Mouse (Mus musculus): ENCODE measurements around the gene Usp18.

The Usp18 gene

GRCm38 (mm10) chr6:121224993-121225392 lies 20.7 kb upstream of the Usp18 start:
- DNase-seq (ENCODE audit: low spot score in 2 of 2): no peak

GRCm38 (mm10) chr6:121226043-121226442 lies 19.7 kb upstream of the Usp18 start:
- peak; percentile 46 to 61 for DNase-seq (ENCODE audit: low spot score in 2 of 2)

GRCm38 (mm10) chr6:121226744-121227143 lies 19.0 kb upstream of the Usp18 start:
- DNase-seq (ENCODE audit: low spot score in 2 of 2): no peak

- peak in 1 of 2 experiments; percentile 33 for DNase-seq (ENCODE audit: low spot score in 2 of 2)
Measured at GRCm38 (mm10) chr6:121228421-121228820, 17.3 kb upstream of the Usp18 start.

- DNase-seq (ENCODE audit: low spot score in 2 of 2): no peak
Measured at GRCm38 (mm10) chr6:121232652-121233051, 13.1 kb upstream of the Usp18 start.

GRCm38 (mm10) chr6:121236386-121236785 lies 9.3 kb upstream of the Usp18 start:
- no peak for DNase-seq (ENCODE audit: low spot score in 2 of 2)

GRCm38 (mm10) chr6:121238209-121238608 lies 7.5 kb upstream of the Usp18 start:
- DNase-seq (ENCODE audit: low spot score in 2 of 2): no peak

- DNase-seq (ENCODE audit: low spot score in 2 of 2): no peak
Measured at GRCm38 (mm10) chr6:121241780-121242179, 3.9 kb upstream of the Usp18 start.

- peak; percentile 43 to 59 for DNase-seq (ENCODE audit: low spot score in 2 of 2)
Measured at GRCm38 (mm10) chr6:121243161-121243560, 2.5 kb upstream of the Usp18 start.

GRCm38 (mm10) chr6:121246037-121246361 lies 293 bp downstream of the Usp18 start:
- no peak for DNase-seq (ENCODE audit: low spot score in 2 of 2)

- no peak for DNase-seq (ENCODE audit: low spot score in 2 of 2)
Measured at GRCm38 (mm10) chr6:121250406-121250805, 4.7 kb downstream of the Usp18 start.

GRCm38 (mm10) chr6:121251256-121251655 lies 5.5 kb downstream of the Usp18 start:
- no peak for DNase-seq (ENCODE audit: low spot score in 2 of 2)

GRCm38 (mm10) chr6:121260548-121260947 lies 14.8 kb downstream of the Usp18 start:
- DNase-seq (ENCODE audit: low spot score in 2 of 2): peak; percentile 54 to 86

- DNase-seq (ENCODE audit: low spot score in 2 of 2): no peak
Measured at GRCm38 (mm10) chr6:121261233-121261632, 15.5 kb downstream of the Usp18 start.

- no peak for DNase-seq (ENCODE audit: low spot score in 2 of 2)
Measured at GRCm38 (mm10) chr6:121262004-121262403, 16.3 kb downstream of the Usp18 start.

- DNase-seq (ENCODE audit: low spot score in 2 of 2): no peak
Measured at GRCm38 (mm10) chr6:121262496-121262895, 16.8 kb downstream of the Usp18 start.

GRCm38 (mm10) chr6:121270156-121270555 lies 24.4 kb downstream of the Usp18 start:
- DNase-seq (ENCODE audit: low spot score in 2 of 2): no peak

- no peak for DNase-seq (ENCODE audit: low spot score in 2 of 2)
Measured at GRCm38 (mm10) chr6:121271707-121272074, 26.0 kb downstream of the Usp18 start.

GRCm38 (mm10) chr6:121272075-121272800 lies 26.5 kb downstream of the Usp18 start:
- DNase-seq (ENCODE audit: low spot score in 2 of 2): peak; percentile 66 to 69

GRCm38 (mm10) chr6:121274356-121274755 lies 28.6 kb downstream of the Usp18 start:
- DNase-seq (ENCODE audit: low spot score in 2 of 2): peak; percentile 31 to 62

GRCm38 (mm10) chr6:121284132-121284531 lies 38.4 kb downstream of the Usp18 start:
- DNase-seq (ENCODE audit: low spot score in 2 of 2): no peak

GRCm38 (mm10) chr6:121299317-121299716 lies 53.6 kb downstream of the Usp18 start:
- DNase-seq (ENCODE audit: low spot score in 2 of 2): no peak

- no peak for DNase-seq (ENCODE audit: low spot score in 2 of 2)
Measured at GRCm38 (mm10) chr6:121299954-121300353, 54.2 kb downstream of the Usp18 start, which contains the start of gene Slc6a13. Gene Slc6a13 (plus strand): TSS chr6:121300227.

- no peak for DNase-seq (ENCODE audit: low spot score in 2 of 2)
Measured at GRCm38 (mm10) chr6:121300504-121300903, 54.8 kb downstream of the Usp18 start.
